Mouse (Mus musculus) lung, adult 2 months (tissue): ENCODE results near the gene Prkar2b. TPM values are rescaled to one million over a fixed set of nuclear protein-coding genes. Genes with fewer than 3 reads are reported as not detected.

Experiments
- DNase-seq: peaks from one replicate; pipeline ENCODE4 v3.0.0; 2022
- H3K4me1 ChIP-seq: fragments of 200-500 bp; 2 replicates; pipeline ENCODE4 v1.6.1; 2011; ENCODE audit warnings: low read length; ENCODE audit not compliant: control insufficient read depth, insufficient read depth
- H3K4me3 ChIP-seq: fragments of 200-500 bp; replicated peaks from 2 replicates; pipeline ENCODE3; 2011; ENCODE audit warnings: low read depth, mild to moderate bottlenecking, control low read depth, low read length; ENCODE audit errors: extremely low read depth
- CTCF ChIP-seq: fragments of 200-500 bp; IDR thresholded peaks from 2 replicates; pipeline ENCODE4 v1.5.1; 2011; ENCODE audit warnings: mild to moderate bottlenecking, low read length, control low read depth; ENCODE audit not compliant: insufficient read depth
- POLR2A ChIP-seq: fragments of 200-500 bp; IDR thresholded peaks from 2 replicates; pipeline ENCODE4 v1.6.1; 2011; ENCODE audit warnings: low read depth, mild to moderate bottlenecking, control low read depth, low read length, borderline replicate concordance; ENCODE audit errors: extremely low read depth
- WGBS: fragments of 180-500 bp; shearing (Covaris S2); methylation state at CpG from one replicate; pipeline ENCODE4 v1.1.7; 2018; 5-methylcytosine and 5-hydroxymethylcytosine counted together
- polyA plus RNA-seq: library from polyadenylated mRNA; depleted of rRNA; stranded (reverse); fragments of >200 nt; gene quantifications from 2 replicates; pipeline ENCODE4 v1.2.3, GENCODE M21; 2012

Gene Prkar2b
- polyA plus RNA-seq, 1 experiment = 10.9 TPM

DNA sequence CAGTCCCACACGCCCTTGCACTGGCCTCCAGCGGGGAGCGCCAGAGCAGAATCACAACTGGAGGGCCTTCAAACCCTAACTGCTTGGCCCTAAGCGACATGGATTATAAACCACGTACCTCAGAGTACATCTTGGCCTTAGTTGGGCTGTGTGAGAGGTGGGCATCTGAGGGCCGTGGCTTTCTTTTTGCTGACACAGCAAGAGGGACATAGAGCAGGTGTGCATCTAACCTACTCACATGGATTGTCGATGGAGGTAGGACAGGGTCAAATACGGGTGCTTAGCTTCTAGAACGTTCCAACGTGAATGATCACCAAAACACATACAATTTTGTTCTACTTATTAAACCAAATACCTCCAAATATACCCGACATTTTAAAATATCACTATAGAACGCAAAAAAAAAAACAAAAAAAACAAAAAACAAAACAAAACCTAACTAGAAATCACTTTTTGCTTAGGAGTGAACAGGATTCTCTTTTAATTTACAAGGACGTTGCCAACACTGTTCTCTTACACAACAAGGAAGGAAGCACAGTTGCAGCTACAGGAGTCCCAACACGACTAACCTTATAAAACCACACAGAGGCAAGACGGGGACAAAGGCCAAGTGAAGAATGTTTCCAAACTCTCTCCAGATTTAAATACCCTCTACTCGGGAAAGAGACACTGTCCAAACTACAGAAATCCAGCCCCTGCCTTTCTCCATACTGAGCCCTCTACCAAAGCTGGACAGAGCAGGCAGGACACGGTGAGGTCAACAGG lies 15.3 kb downstream of the Prkar2b start:
- no peak overlapping the region for H3K4me3 ChIP-seq
- no peak for DNase-seq
- no peaks in the 10 kb centered on the region for H3K4me1 ChIP-seq
- TF ChIP-seq POLR2A = no peak
- TF ChIP-seq CTCF = no peak
- 80% methylated on average over 17 of the region's 17 CpGs for WGBS

DNA sequence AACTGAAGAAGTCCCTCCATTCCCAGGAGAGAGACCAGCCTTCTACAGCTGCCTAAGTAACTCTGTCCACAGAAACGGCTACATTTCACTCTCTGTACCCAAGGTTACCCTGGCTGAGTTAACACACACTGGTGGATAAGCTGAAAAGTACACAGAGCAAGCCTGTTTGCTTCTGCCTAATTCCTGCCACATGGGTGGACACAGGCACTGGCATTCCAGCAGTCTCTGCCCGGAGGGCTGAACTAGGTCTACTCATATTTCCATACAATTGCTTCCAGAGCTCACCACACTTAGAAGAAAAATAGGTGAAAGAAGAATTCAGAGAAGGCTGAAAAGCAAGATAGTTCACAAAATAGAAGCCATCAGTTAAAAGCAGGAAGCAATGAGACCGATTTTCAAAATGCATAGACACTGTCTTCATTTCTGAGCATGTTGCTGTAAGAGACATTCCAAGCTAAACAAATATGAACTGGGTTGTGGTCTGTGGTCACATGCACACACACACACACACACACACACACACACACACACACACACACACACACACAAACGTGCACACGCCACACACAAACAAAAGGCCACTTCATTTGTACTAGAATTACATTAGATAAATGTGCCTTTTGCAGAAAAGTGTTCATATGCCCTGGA lies 16.5 kb downstream of the Prkar2b start:
- no peaks in the 10 kb centered on the region for H3K4me1 ChIP-seq
- WGBS = 41% methylated on average over 5 of the region's 5 CpGs
- H3K4me3 ChIP-seq = no peak overlapping the region
- DNase-seq = no peak
- TF ChIP-seq CTCF (no peak), POLR2A (no peak)

DNA sequence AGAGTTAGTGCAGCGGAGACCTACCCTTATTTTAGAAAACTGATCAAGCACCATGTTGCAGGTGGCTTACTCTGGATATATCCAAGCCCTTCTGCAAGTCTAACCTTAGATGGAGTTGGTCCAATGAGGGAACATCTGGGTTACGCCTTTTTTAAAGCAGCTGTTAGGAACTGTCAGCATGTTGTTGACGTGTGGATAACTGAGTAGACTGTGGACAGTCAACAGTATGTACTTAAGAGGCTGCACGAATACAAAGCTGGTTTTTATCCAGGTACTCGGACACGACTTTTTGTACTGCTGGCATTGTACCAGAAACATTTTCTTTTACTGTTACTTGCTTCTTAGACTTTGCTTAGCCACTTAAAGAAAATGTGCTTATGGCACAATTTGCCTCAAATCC lies 27.6 kb downstream of the Prkar2b start:
- H3K4me3 ChIP-seq = no peak overlapping the region
- H3K4me1 ChIP-seq = no peaks in the 10 kb centered on the region
- TF ChIP-seq POLR2A = no peak
- no peak for TF ChIP-seq CTCF
- no peak for DNase-seq
- 69% methylated on average over 6 of the region's 6 CpGs for WGBS

DNA sequence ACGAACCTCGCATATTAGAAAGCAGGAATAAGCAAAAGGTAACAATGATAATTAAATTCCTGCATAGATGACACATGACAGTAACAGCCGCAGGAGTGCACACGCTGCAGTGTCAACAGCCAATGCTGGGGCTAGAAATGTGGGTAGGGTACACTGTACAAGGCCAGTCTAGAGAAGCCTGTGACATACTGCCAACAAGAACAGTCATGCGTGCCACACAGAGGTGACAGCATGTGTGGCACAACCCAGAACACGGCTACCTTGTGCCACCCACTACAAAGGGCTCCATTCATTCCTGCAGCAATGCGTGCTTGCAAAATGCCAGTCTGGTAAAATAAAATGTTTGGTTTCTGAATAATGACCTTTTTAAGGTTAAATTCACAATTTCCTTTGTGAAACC lies 28.2 kb downstream of the Prkar2b start:
- WGBS = 90% methylated on average over 7 of the region's 7 CpGs

DNA sequence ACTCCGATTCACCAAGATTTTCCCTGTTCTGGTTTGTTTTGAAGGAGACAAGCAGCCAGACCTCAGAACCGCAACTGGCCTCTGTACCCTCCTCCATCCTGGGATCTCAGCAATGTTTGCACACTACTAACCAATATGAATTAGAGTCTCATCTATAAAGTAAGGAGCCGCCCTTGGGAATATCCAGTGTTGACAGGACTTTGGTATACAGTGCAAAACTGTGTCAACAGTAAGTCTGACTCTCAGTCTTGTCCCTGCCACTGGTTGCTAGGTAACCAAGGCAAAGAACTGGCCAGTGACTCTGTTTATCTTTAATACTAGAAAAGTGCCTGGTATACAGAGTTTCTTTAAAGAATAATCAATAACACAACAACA lies 42.7 kb downstream of the Prkar2b start:
- TF ChIP-seq POLR2A = no peak
- no peak for TF ChIP-seq CTCF
- Histone ChIP-seq H3K4me1 (peaks cover 3% of the 10 kb centered on the region; the same call in 1 of the 2 replicates), H3K4me3 (no peak overlapping the region)
- DNase-seq = no peak
- WGBS = 50% methylated on average over 3 of the region's 3 CpGs

More for the DNA sequence above, 28.2 kb downstream of the Prkar2b start:
- TF ChIP-seq CTCF (no peak), POLR2A (no peak)
- no peak overlapping the region for H3K4me3 ChIP-seq
- no peak for DNase-seq
- no peaks in the 10 kb centered on the region for H3K4me1 ChIP-seq

DNA sequence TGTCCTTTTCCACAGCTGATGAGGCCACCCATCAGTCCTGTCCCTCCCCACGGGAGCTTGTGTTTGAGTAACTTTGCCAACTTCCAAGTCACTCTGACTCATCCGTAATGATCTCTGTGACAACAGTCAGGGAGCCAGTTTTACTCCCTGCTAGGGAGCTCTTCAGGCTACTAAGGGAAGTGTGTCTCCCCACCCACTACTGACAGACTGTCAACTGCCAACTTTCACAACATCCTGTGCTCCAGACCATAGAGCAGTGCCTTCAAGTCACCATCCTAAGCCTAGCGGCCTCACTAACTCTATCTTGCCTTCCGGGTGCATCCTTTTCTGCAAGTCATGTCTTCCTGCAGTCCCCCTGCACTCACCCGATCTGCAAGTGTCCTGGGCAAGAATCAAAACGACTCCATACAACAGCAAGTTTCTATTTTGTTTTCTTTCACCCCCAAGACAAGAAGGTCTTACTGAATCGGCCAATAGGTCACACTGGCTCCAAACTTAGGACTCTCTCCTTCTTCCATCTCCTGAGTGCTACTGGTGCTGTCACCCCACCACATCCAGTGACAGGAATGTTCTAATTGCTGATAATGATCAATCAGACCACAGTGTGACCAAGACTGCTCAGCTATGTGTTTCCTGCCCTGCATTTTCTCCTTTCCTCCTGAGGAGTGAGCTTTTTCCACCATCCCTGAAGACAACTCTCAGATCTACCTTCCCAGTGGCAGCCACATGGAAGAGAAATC lies 43.3 kb downstream of the Prkar2b start:
- WGBS = 23% methylated on average over 7 of the region's 7 CpGs
- no peak for DNase-seq
- TF ChIP-seq CTCF (no peak), POLR2A (no peak)
- Histone ChIP-seq H3K4me3 (no peak overlapping the region), H3K4me1 (peaks cover 3% of the 10 kb centered on the region; the same call in 1 of the 2 replicates)

DNA sequence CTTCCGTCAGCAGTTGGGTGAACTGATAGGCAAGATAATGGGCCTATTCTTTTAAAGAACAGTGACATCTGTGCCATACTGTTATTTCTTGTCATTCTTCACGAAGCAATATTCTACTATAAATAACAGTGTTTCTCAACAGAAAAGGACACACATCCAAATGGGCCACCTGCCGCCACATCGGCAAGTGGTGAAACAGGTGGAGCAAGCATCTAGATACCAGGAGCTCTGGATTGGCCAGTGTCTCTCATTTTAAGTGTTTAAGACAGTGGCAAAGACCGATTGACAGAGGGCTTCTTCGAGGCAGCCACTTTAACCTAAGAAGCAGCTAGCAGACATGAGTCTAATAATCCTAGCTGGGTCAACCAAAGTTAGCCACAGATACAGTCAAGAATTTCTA lies 44.6 kb downstream of the Prkar2b start:
- TF ChIP-seq CTCF = no peak
- DNase-seq = no peak
- 83% methylated on average over 6 of the region's 6 CpGs for WGBS
- no peak overlapping the region for H3K4me3 ChIP-seq
- H3K4me1 ChIP-seq = peaks cover 3% of the 10 kb centered on the region; the same call in 1 of the 2 replicates

DNA sequence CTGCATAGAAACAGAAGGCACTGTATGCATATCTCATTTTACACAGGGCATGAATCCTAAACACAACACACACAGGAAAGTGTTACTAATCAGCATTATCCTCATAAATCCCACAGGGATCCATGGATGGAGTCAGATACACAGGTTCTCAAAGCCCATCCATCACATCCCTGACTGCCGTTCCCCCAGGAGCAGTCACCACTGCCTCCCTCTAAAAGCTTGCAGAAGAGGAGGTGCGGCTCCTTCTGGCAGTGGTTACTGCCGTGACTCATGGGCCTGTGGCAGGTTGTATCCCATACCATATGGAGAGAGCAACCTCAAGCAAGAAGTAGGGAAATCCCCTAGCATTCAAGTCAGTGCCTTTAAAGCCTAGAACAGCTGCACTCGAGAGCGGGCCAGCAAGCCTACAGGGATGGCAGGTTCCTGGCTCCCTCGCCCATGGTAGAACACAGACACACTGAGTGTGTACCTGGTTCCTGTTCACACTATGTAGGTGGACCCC lies 45.8 kb downstream of the Prkar2b start:
- peaks cover 3% of the 10 kb centered on the region; the same call in 1 of the 2 replicates for H3K4me1 ChIP-seq
- WGBS = 40% methylated on average over 6 of the region's 6 CpGs
- DNase-seq = no peak
- no peak overlapping the region for H3K4me3 ChIP-seq
- TF ChIP-seq POLR2A (no peak), CTCF (no peak)

DNA sequence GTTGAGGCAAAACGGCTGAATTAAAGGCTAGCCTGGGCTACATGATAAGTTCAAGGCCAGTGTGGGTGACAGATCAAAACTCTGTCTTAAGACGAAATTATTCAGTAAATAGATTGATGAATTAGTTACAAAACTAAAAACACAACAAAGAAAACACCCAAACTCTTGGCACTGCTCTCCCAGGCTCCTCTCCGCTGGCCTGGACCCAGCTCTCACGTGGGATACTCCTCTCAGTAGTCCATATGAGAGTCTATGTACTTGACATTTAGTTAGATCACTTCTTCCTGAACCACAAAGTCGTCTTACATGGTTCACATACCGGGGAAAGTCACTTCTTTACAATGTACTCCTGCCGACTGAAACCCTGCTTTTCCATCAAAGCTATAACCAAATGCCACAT lies 46.3 kb downstream of the Prkar2b start:
- H3K4me1 ChIP-seq = peaks cover 3% of the 10 kb centered on the region; the same call in 1 of the 2 replicates
- DNase-seq = no peak
- no peak overlapping the region for H3K4me3 ChIP-seq
- TF ChIP-seq POLR2A = no peak
- no peak for TF ChIP-seq CTCF
- WGBS = 47% methylated on average over 7 of the region's 7 CpGs

DNA sequence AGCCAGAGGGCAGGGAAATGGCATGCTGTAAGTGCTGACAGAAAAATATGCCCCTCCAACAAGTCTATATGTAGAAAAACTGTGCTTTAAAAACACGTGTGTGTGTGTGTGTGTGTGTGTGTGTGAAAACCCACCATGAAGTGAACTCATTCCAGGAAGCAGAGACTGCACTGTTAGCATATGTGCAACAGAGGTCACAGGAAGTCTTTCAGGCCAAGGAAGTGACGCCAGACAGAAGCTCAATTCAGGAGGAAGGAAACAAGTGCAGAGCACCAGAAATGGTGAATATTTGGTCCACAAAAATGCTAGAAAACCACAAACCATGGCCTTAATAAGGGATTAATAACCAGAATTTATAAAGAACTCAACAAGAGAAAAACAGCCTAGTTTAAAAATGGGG lies 48.9 kb downstream of the Prkar2b start:
- DNase-seq = no peak
- TF ChIP-seq POLR2A = no peak
- no peak for TF ChIP-seq CTCF
- 30% methylated on average over 2 of the region's 2 CpGs for WGBS

More for the DNA sequence above, 48.9 kb downstream of the Prkar2b start:
- Histone ChIP-seq H3K4me1 (peaks cover 2% of the 10 kb centered on the region; the same call in 1 of the 2 replicates), H3K4me3 (no peak overlapping the region)
